Mouse (Mus musculus) hindbrain, embryonic 11.5 days (tissue): ENCODE results near the gene Fhl4. TPM values are rescaled to one million over a fixed set of nuclear protein-coding genes. Genes with fewer than 3 reads are reported as not detected.

ENCODE experiments used
- polyA plus RNA-seq: library from polyadenylated mRNA; unstranded; fragments of >200 nt; fragmentation: Nextera tagmentation; extraction: Ambion mirVana; gene quantifications from 2 replicates; pipeline ENCODE4 v1.2.1, GENCODE M21; 2014

Fhl4 gene
- polyA plus RNA-seq, 1 experiment from 2014 or later, result 2.6 TPM

Other genes starting within 250 kb of the Fhl4 start
- 31.2 and 33.7 TPM in 2 replicates for gene Ric8b, start 184.9 kb downstream of the Fhl4 start, polyA plus RNA-seq
- gene Tmem263, start 132 bp upstream of the Fhl4 start, polyA plus RNA-seq, result 59.5 and 67.6 TPM in 2 replicates
- gene Mterf2, start 25.5 kb upstream of the Fhl4 start, polyA plus RNA-seq, result 35.7 and 37.4 TPM in 2 replicates
- 29.2 and 31.7 TPM in 2 replicates for gene Cry1, start 82.6 kb upstream of the Fhl4 start, polyA plus RNA-seq